ENCODE assay signal across 9 mouse cellular contexts in genomic region chr11:57652206-57652922, GRCm38 (mm10). TPM values are rescaled to one million over a fixed set of nuclear protein-coding genes. Genes with fewer than 3 reads are reported as not detected.
DNase-seq lines count a peak whose midpoint lies in the region.
"Had no signal": no experiment of that assay in that cellular context is flagged by ENCODE, and none has a peak within 500 bp of the region (broad histone marks: within the 10 kb centered on the region; RNA-seq: fewer than 3 reads in every experiment).

No protein-coding gene starts in this region.

- peak; percentile 85 for DNase-seq in heart, adult 11 months
- DNase-seq in heart, postnatal 25 days (ENCODE audit: low spot score): no peak
- DNase-seq in spleen, postnatal 10 days (ENCODE audit: low spot score in 2 of 2): peak; percentile 29 to 39
- no peak for DNase-seq in spleen, adult 12 weeks (ENCODE audit: low spot score)
- peak; percentile 35 for DNase-seq in T-cell, adult 2 months (ENCODE audit: low spot score)
- DNase-seq in retina, embryonic 14.5 days (ENCODE audit: low spot score): peak; percentile 29
- DNase-seq in cerebellum, postnatal 14 days: no peak
- DNase-seq: cerebellum, postnatal 25 days; kidney, adult 8-10 months had no signal

- intact Hi-C loops in heart, postnatal 25 days (cut with DNase I): no loop called here

RNA-seq across cellular contexts. Expression of gene Galnt10, which starts 7.1 kb away (rescaled TPM):
- total RNA-seq in heart, postnatal 25 days (2021): 1 to 10 TPM; 8.4 to 9.0 TPM

Comparison
In these comparisons a context has a peak if more than half of its experiments do, and no peak if none do; other contexts are left out.
1. DNase-seq: peak in heart, adult 11 months (single experiment), spleen, postnatal 10 days (2 of 2), T-cell, adult 2 months (single experiment) and retina, embryonic 14.5 days (single experiment); none in heart, postnatal 25 days (single experiment), spleen, adult 12 weeks (single experiment) and cerebellum, postnatal 14 days (0 of 2).